13 mouse cellular contexts compared by ENCODE assay signal in the genomic region with DNA sequence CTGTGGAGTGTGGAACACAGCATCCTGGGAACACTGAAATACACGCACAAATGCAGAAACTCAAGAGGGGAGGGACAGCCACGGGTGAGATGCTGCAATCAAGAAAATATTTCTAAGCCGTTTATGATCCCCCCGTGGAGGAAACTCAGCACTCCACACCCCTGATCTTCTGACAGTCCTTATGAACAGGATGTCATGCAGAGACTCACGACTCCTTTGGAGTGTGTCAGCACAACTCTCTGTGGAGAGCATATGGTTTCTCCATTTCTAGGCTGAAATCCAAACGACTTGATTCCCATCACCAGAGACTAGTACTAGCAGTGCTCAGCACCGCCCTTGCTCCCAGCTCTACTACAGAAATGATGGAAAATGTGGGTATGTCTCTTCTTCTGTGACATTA. TPM values are rescaled to one million over a fixed set of nuclear protein-coding genes. Genes with fewer than 3 reads are reported as not detected.
DNase-seq lines count a peak whose midpoint lies in the region; ATAC-seq and TF ChIP-seq lines count a peak whose summit lies in the region.
"Had no signal": no experiment of that assay in that cellular context is flagged by ENCODE, and none has a peak within 500 bp of the region (broad histone marks: within the 10 kb centered on the region; RNA-seq: fewer than 3 reads in every experiment).

No protein-coding gene starts in this region.

- no peak for ATAC-seq in activated CD4-positive, CD25-positive, alpha-beta regulatory T cell, adult 4 months

- intact Hi-C loops in heart, postnatal 25 days (cut with DNase I) = no loop called here

- no peak overlapping the region for H3K4me3 ChIP-seq in layer of hippocampus, adult 2 months
- H3K4me3 ChIP-seq: embryonic facial prominence, embryonic 12.5 days; kidney, embryonic 15.5 days; megakaryocyte, embryonic 14.5 days had no signal

- H3K27ac ChIP-seq in layer of hippocampus, adult 2 months = no peak overlapping the region
- H3K27ac ChIP-seq: kidney, embryonic 15.5 days had no signal

- TF ChIP-seq POLR2A in brain, embryonic 14.5 days (IDR thresholded peaks at IDR 0.05; ENCODE audit: borderline replicate concordance, extremely low read depth, insufficient read depth, insufficient read length, poor library complexity, severe bottlenecking) = no peak

- TF ChIP-seq CTCF in layer of hippocampus, adult 2 months (conservative IDR thresholded peaks at IDR 0.05) = no peak
- TF ChIP-seq CTCF in brain, embryonic 14.5 days (IDR thresholded peaks at IDR 0.05; ENCODE audit: borderline replicate concordance, extremely low read depth, insufficient read depth, insufficient read length) = no peak

- DNase-seq in heart, adult 11 months = peak; percentile 95
- no peak for DNase-seq in heart, postnatal 25 days (ENCODE audit: low spot score)
- DNase-seq in layer of hippocampus, adult 2 months (ENCODE audit: low spot score in 2 of 2) = peak; percentile 30 to 33
- no peak for DNase-seq in layer of hippocampus, postnatal 25 days (ENCODE audit: extremely low spot score in 1 of 2, low spot score in 1 of 2)
- peak; percentile 71 for DNase-seq in brain, embryonic 14.5 days (ENCODE audit: low read depth)
- peak; percentile 70 to 71 for DNase-seq in cerebellum, postnatal 25 days
- no peak for DNase-seq in lung, adult 18-20 months
- DNase-seq: right cerebral cortex, postnatal 25 days had no signal

RNA-seq across cellular contexts. Expression of a gene that starts 42.6 kb away (rescaled TPM):
- 10 to 100 TPM; 11.3 to 12.8 TPM for total RNA-seq in heart, postnatal 25 days (2021)
- not detected for total RNA-seq in layer of hippocampus, adult 2 months (2021)
- not detected for total RNA-seq in layer of hippocampus, postnatal 25 days (2021)
- polyA plus RNA-seq in brain, embryonic 14.5 days (2012; rRNA removed) = not detected in 2 replicates
- polyA plus RNA-seq in activated CD4-positive, CD25-positive, alpha-beta regulatory T cell, adult 4 months (2017; shearing (Covaris generic)) = under 1 TPM in 1 of 2 experiments, not detected in 1; 0.81 TPM
- polyA plus RNA-seq: neural tube, embryonic 11.5 days had no signal

RNA-seq across cellular contexts. Expression of a gene that starts 51.2 kb away (rescaled TPM):
- 100 to 1,000 TPM in 1 of 2 experiments, 10 to 100 TPM in 1; 99.0 to 108 TPM for total RNA-seq in heart, postnatal 25 days (2021)
- 10 to 100 TPM; 27.9 to 30.3 TPM for total RNA-seq in layer of hippocampus, adult 2 months (2021)
- total RNA-seq in layer of hippocampus, postnatal 25 days (2021) = 10 to 100 TPM; 28.1 to 29.8 TPM
- polyA plus RNA-seq in brain, embryonic 14.5 days (2012; rRNA removed) = 16.4 and 24.5 TPM in 2 replicates
- 10 to 100 TPM; 23.9 to 33.2 TPM for polyA plus RNA-seq in activated CD4-positive, CD25-positive, alpha-beta regulatory T cell, adult 4 months (2017; shearing (Covaris generic))

Comparison
In these comparisons a context has a peak if more than half of its experiments do, and no peak if none do; other contexts are left out.
1. DNase-seq: peak in heart, adult 11 months (single experiment), layer of hippocampus, adult 2 months (2 of 2), brain, embryonic 14.5 days (single experiment) and cerebellum, postnatal 25 days (2 of 2); none in heart, postnatal 25 days (single experiment), layer of hippocampus, postnatal 25 days (0 of 2) and lung, adult 18-20 months (0 of 2).
2. RNA of a gene that starts 42.6 kb away (total RNA-seq): 11.3 to 12.8 TPM in heart, postnatal 25 days; not detected in layer of hippocampus, adult 2 months and not detected in layer of hippocampus, postnatal 25 days; every median in the first group is over 4 times any median in the second.